Mouse (Mus musculus): Measurements from ENCODE around the gene Sumf1. TPM values are rescaled to one million over a fixed set of nuclear protein-coding genes. Genes with fewer than 3 reads are reported as not detected.

Sumf1 gene
- total and polyA plus RNA-seq, 2 experiments from 2014 or later = 14.4 to 22.5 TPM

DNA sequence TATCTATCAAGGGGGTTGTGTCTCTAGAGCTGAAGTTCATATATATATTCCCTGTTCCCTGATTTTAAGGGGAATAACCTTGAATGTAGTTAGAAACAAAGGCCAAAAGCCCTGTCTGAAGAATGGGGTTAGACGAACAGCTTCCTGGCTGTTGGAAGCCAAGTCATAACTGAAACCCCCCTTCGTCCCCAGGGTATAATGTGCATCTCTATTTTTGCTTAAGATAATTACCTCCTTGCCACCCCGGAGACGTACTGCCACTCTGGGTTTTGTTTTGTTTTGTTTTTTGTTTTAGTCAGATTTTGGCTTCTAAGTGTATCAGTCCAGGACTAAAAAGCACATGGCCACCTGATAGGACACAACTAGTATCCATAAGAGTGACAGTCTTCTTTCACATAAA lies 31.1 kb downstream of the Sumf1 start:
- Histone ChIP-seq H3K36me3 (ENCODE audit: insufficient read depth, low read length) (no peaks in the 10 kb centered on the region), H3K27me3 (ENCODE audit: insufficient read depth, low read length) (no peaks in the 10 kb centered on the region), H3K9me3 (ENCODE audit: low read length) (no peaks in the 10 kb centered on the region), H3K4me1 (ENCODE audit: insufficient read depth, low read length) (no peaks in the 10 kb centered on the region; the same call in 1 of the 2 replicates), H3K4me2 (ENCODE audit: low read depth, low read length) (no peak overlapping the region), H3K4me3 (ENCODE audit: low read length) (no peak overlapping the region), H3K9ac (replicated peaks; ENCODE audit: low read length) (no peak overlapping the region), H3K27ac (no peak overlapping the region)
- no peak for TF ChIP-seq CTCF (IDR thresholded peaks at IDR 0.05; ENCODE audit: low read depth)
- 86% methylated on average over 4 of the region's 4 CpGs for WGBS
- ATAC-seq = no peak
- DNase-seq (ENCODE audit: low spot score) = no peak

GRCm38 (mm10) chr6:108152661-108153269 lies 32.6 kb downstream of the Sumf1 start:
- TF ChIP-seq CTCF (IDR thresholded peaks at IDR 0.05; ENCODE audit: low read depth) = no peak
- no peak for ATAC-seq
- H3K27ac ChIP-seq = no peak overlapping the region

DNA sequence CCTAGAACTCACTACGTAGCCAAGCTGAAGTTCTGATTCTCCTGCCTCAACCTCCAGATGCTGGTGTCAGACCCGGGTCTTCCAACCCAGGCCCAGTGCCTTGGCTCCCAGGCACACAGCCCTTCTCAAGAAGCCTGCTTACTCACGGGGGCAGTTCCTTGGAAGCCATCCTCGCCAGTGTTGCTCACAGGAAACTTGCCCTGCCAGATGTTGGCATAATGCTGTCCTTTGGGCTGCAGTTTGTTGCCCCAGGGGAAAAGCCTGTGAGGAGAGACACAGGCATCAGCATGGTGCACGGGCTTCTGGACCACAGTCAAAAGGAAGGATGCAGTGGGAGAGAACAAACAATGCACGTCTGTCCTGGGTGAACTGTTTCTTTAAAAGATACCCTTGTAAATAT lies 33.3 kb downstream of the Sumf1 start:
- Histone ChIP-seq H3K27me3 (ENCODE audit: insufficient read depth, low read length) (no peaks in the 10 kb centered on the region), H3K4me3 (ENCODE audit: low read length) (no peak overlapping the region), H3K27ac (no peak overlapping the region), H3K9me3 (ENCODE audit: low read length) (no peaks in the 10 kb centered on the region), H3K36me3 (ENCODE audit: insufficient read depth, low read length) (no peaks in the 10 kb centered on the region), H3K9ac (replicated peaks; ENCODE audit: low read length) (no peak overlapping the region), H3K4me1 (ENCODE audit: insufficient read depth, low read length) (no peaks in the 10 kb centered on the region; the same call in 1 of the 2 replicates), H3K4me2 (ENCODE audit: low read depth, low read length) (no peak overlapping the region)
- TF ChIP-seq CTCF (IDR thresholded peaks at IDR 0.05; ENCODE audit: low read depth) = no peak
- 66% methylated on average over 6 of the region's 6 CpGs for WGBS
- no peak for DNase-seq (ENCODE audit: low spot score)
- ATAC-seq = no peak

More at GRCm38 (mm10) chr6:108152661-108153269, 32.6 kb downstream of the Sumf1 start:
- 77% methylated on average over 9 of the region's 9 CpGs for WGBS
- H3K9ac ChIP-seq (replicated peaks; ENCODE audit: low read length) = no peak overlapping the region
- no peak overlapping the region for H3K4me2 ChIP-seq (ENCODE audit: low read depth, low read length)
- no peaks in the 10 kb centered on the region; the same call in 1 of the 2 replicates for H3K4me1 ChIP-seq (ENCODE audit: insufficient read depth, low read length)
- no peaks in the 10 kb centered on the region for H3K36me3 ChIP-seq (ENCODE audit: insufficient read depth, low read length)
- H3K4me3 ChIP-seq (ENCODE audit: low read length) = no peak overlapping the region
- H3K9me3 ChIP-seq (ENCODE audit: low read length) = no peaks in the 10 kb centered on the region
- no peaks in the 10 kb centered on the region for H3K27me3 ChIP-seq (ENCODE audit: insufficient read depth, low read length)
- no peak for DNase-seq (ENCODE audit: low spot score)

DNA sequence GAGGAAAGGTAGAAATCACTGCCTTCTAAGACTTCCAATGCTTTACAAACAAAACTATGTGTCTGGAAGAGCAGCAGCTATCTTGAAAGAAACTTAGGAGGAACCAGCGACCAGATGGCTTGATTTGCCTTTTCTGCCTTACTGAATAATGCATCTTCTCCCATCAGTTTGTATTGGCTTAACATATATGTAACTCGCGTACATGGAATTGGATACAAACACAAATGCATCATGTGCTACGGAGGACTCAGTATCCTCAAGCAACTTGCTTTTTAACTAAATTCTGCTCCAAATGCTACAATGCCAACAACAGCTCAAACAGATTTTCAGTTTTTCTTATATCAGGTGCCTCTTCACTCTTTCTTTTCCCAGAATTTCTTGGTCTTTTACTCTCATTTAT lies 36.1 kb downstream of the Sumf1 start:
- no peak overlapping the region for H3K9ac ChIP-seq (replicated peaks; ENCODE audit: low read length)
- no peak overlapping the region for H3K4me3 ChIP-seq (ENCODE audit: low read length)
- H3K36me3 ChIP-seq (ENCODE audit: insufficient read depth, low read length) = no peaks in the 10 kb centered on the region
- no peak overlapping the region for H3K4me2 ChIP-seq (ENCODE audit: low read depth, low read length)
- no peak overlapping the region for H3K27ac ChIP-seq
- no peaks in the 10 kb centered on the region for H3K9me3 ChIP-seq (ENCODE audit: low read length)
- H3K4me1 ChIP-seq (ENCODE audit: insufficient read depth, low read length) = no peaks in the 10 kb centered on the region
- WGBS = 90% methylated on average over 4 of the region's 4 CpGs
- H3K27me3 ChIP-seq (ENCODE audit: insufficient read depth, low read length) = no peaks in the 10 kb centered on the region
- DNase-seq (ENCODE audit: low spot score) (no peak), ATAC-seq (no peak)
- no peak for TF ChIP-seq CTCF (IDR thresholded peaks at IDR 0.05; ENCODE audit: low read depth)

DNA sequence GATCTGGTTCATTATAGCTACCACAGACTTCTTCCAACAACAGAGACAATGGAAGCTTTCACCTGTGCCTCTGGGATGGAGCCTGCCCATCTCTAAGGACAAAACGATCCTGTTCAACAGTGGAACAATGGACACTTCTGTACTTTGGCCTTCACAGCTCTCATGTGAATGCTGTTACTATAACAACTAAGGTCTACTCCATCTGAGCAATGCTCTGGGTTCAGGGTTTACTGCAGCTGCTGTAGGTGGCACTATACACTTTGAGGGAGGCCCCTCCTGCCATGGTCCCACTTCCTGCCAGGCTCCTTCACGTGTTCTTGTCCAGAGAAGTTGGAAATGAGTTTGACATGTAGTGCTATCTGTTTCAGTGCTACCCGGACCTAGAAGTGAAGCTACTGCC lies 36.9 kb downstream of the Sumf1 start:
- Histone ChIP-seq H3K9ac (replicated peaks; ENCODE audit: low read length) (no peak overlapping the region), H3K36me3 (ENCODE audit: insufficient read depth, low read length) (no peaks in the 10 kb centered on the region), H3K4me1 (ENCODE audit: insufficient read depth, low read length) (no peaks in the 10 kb centered on the region), H3K4me3 (ENCODE audit: low read length) (no peak overlapping the region), H3K27ac (no peak overlapping the region), H3K27me3 (ENCODE audit: insufficient read depth, low read length) (no peaks in the 10 kb centered on the region), H3K9me3 (ENCODE audit: low read length) (no peaks in the 10 kb centered on the region), H3K4me2 (ENCODE audit: low read depth, low read length) (no peak overlapping the region)
- DNase-seq (ENCODE audit: low spot score) = no peak
- 45% methylated on average over 3 of the region's 3 CpGs for WGBS
- TF ChIP-seq CTCF (IDR thresholded peaks at IDR 0.05; ENCODE audit: low read depth) = no peak
- no peak for ATAC-seq

- no peak overlapping the region; the same call in 1 of the 2 replicates for H3K27ac ChIP-seq
- no peaks in the 10 kb centered on the region for H3K9me3 ChIP-seq (ENCODE audit: low read length)
- WGBS = 88% methylated on average over 4 of the region's 4 CpGs
- DNase-seq (ENCODE audit: low spot score) = no peak
- no peak for TF ChIP-seq CTCF (IDR thresholded peaks at IDR 0.05; ENCODE audit: low read depth)
- H3K4me3 ChIP-seq (ENCODE audit: low read length) = no peak overlapping the region
- H3K4me1 ChIP-seq (ENCODE audit: insufficient read depth, low read length) = peaks cover 4% of the 10 kb centered on the region; the same call in 1 of the 2 replicates
- H3K36me3 ChIP-seq (ENCODE audit: insufficient read depth, low read length) = no peaks in the 10 kb centered on the region
- H3K9ac ChIP-seq (replicated peaks; ENCODE audit: low read length) = no peak overlapping the region
- H3K27me3 ChIP-seq (ENCODE audit: insufficient read depth, low read length) = no peaks in the 10 kb centered on the region
- H3K4me2 ChIP-seq (ENCODE audit: low read depth, low read length) = no peak overlapping the region
- ATAC-seq = no peak
Observed at GRCm38 (mm10) chr6:108146637-108147036, 38.7 kb downstream of the Sumf1 start.

GRCm38 (mm10) chr6:108145941-108146588 lies 39.3 kb downstream of the Sumf1 start:
- H3K4me1 ChIP-seq (ENCODE audit: insufficient read depth, low read length) = peaks cover 4% of the 10 kb centered on the region; the same call in 1 of the 2 replicates
- H3K4me2 ChIP-seq (ENCODE audit: low read depth, low read length) = no peak overlapping the region
- H3K9me3 ChIP-seq (ENCODE audit: low read length) = no peaks in the 10 kb centered on the region
- no peak overlapping the region; the same call in 1 of the 2 replicates for H3K27ac ChIP-seq
- DNase-seq (ENCODE audit: low spot score) (peak; percentile 83), ATAC-seq (peak; percentile 94)
- WGBS = 28% methylated on average over 7 of the region's 7 CpGs
- no peaks in the 10 kb centered on the region for H3K36me3 ChIP-seq (ENCODE audit: insufficient read depth, low read length)
- no peak overlapping the region for H3K4me3 ChIP-seq (ENCODE audit: low read length)
- H3K27me3 ChIP-seq (ENCODE audit: insufficient read depth, low read length) = no peaks in the 10 kb centered on the region
- no peak overlapping the region for H3K9ac ChIP-seq (replicated peaks; ENCODE audit: low read length)
- TF ChIP-seq CTCF (IDR thresholded peaks at IDR 0.05; ENCODE audit: low read depth) = no peak
